Mouse (Mus musculus) ES-E14 (cell line): ENCODE results near the gene Coch.

Source experiments
- HCFC1 ChIP-seq: IDR thresholded peaks from 2 replicates; pipeline ENCODE4 v1.6.1; 2012; ENCODE audit warnings: low read length, inconsistent platforms, borderline replicate concordance; ENCODE audit not compliant: insufficient read depth
- MAFK ChIP-seq: IDR thresholded peaks from 2 replicates; pipeline ENCODE4 v1.6.1; 2014; ENCODE audit warnings: mild to moderate bottlenecking, low read depth, low read length, inconsistent platforms; ENCODE audit not compliant: insufficient read depth

DNA sequence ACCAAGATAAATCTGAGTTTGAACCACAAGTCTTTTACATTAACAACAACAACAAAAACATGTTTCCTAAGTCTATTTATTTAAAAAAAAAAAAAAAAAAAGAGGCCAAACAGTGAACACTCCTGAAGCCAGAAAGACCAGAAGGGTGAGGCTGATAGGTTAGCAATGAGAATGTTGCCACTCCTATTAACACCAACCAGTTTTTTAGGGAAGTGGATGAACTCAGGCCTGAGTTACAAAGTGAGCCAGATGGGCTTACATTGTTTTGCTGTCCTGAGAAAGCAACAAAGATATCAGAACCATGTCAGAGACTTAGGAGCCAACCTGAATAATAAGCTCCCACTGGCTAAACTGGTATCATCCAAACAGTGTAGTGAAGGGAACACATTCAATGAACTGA lies 27.4 kb downstream of the Coch start:
- TF ChIP-seq MAFK (no peak), HCFC1 (no peak)
